Mouse (Mus musculus) cerebellum, postnatal 4 days (tissue): ENCODE measurements around the gene Galk1.

Experiments
- DNase-seq, 2 experiments: peaks; one replicate each; pipeline ENCODE4 v3.0.0; 2022; ENCODE audit warnings: low spot score in 2 of 2, mixed read lengths in 1 of 2

The Galk1 gene

GRCm38 (mm10) chr11:116011529-116012261 lies 824 bp downstream of the Galk1 start:
- DNase-seq, result no peak

DNA sequence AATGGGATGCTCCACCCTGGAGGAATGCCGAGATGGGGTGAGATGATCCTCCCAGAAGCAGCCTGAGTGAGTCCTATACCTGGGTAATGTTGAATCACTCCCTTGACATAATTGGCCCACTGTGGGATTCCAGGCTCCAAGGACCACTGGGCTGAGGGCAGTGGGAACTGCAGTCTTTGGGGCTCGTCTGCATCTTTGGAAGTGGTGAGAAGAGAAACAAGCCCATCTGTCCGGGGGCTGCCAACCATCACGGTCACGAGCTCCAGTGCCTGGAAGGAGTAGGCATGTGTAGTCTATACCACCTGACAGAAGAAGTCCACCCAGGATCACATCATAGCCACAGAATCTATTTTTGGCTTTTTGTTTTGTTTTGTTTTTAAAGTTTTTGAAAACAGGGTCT lies 1.6 kb downstream of the Galk1 start:
- DNase-seq, result no peak

DNA sequence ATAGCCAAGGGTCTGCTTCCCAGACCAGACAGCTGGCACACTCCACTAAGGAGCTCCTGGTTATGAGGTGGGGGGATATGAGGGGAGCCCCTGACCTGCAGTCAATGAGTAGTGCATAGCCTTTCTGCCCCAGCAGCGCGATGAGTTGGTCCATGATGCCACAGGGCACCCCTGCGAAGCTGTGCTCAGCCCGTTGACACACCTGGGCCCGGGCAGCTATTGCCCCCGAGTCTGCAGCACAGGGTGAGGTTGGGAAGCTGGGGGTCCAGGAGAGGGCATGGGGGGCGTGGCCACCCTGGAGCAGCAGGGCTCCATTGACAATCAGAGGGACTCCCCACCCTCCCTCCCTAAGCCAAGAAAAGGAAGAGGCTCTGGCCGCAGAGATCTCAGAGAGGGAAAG lies 2.4 kb downstream of the Galk1 start:
- DNase-seq, result no peak

DNA sequence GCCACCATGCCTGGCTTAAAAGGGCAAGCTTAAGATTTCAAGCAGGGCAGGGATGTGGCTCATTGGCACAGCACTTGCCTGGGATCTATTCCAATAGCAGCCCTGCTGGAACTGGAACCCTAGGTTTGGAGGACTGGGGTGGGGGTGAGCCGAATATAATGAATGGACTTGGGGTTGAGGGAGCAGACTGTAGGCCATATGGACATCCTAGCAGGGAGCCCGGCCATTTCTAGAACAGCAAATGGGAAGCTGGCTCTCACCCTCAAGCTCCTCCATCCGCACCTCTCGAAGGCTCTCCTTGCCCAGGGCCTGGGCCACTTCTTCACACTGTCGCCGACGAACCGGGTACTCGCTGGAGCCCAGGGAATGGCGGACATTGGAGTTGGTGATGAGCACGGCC lies 2.9 kb downstream of the Galk1 start:
- peak in 1 of 2 experiments; percentile 64 for DNase-seq

- DNase-seq, result no peak
These were observed 3.6 kb downstream of the Galk1 start for GRCm38 (mm10) chr11:116008832-116009375.

DNA sequence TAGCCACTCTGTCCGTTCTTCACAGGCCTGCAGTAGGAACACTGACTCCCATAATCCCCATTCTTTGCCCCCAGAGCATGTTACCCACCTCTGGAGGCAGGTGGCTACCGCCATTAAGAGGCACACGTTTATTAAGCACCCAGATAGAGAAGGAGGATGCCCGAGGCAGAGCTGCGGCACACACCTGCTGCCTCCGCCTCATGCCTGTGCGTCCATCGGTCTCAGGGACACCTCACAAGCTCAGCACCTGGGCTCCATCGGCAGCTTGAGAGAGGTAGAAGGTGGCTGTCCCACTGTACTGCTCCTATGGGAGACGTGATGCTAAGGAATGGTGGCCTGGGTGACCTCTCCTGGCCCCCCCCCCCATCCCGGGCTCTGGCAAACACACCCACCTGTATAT lies 4.1 kb downstream of the Galk1 start:
- no peak for DNase-seq

DNA sequence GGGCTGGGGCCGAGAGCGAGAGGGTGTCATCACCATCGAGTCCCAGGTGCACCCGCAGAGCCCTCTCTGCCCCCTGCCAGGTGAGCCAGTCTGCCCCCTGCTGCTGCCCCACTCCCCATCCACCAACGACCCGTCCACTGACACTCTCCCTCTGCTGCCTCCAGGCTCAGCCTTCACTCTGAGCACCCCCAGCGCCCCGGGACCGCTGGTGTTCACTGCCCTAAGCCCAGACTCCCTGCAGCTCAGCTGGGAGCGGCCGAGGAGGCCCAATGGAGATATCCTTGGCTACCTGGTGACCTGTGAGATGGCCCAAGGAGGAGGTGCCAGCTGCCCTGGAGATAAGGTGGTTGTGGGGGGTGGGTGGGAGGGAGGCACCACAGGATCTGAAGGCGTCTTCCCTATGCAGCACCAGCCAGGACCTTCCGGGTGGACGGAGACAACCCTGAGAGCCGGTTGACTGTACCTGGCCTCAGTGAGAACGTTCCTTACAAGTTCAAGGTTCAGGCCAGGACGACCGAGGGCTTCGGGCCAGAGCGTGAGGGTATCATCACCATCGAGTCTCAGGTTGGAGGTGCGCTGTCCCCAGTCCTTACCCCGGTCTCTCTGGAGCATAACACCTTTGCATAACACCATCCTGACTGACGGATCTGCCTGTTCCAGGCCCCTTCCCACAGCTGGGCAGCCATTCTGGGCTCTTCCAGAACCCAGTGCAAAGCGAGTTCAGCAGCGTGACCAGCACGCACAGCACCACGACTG lies 5.2 kb downstream of the Galk1 start:
- no peak for DNase-seq

DNA sequence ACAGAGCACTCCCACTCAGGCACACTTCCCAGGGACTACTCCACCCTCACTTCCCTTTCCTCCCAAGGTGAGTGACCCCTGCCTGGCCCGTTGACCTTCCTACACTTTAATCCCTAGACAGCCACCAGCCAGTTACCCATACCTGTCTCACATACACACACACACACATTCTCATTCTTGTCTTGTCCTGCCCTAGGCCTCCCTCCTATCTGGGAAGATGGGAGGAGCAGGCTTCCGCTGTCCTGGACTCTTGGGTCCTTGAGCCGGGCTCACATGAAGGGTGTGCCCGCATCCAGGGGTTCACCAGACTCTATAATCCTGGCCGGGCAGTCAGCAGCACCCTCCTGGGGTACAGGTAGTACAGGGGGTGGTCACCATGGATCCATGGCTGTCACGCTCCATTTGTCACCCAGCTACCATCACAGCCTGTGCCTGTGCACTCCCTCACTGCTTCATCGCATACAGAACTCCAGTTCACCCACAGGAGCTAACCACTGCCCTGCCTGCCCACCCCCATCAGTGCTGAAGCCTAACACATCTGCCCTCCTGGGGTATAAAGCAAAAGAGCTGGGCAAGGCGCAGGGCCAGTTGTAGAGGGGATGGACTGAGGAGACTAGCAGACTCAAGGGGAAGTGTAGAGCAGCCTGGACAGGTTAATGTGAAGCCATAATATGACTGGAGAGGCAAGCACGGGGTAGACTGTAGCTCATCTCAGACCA lies 6.7 kb downstream of the Galk1 start:
- no peak for DNase-seq

DNA sequence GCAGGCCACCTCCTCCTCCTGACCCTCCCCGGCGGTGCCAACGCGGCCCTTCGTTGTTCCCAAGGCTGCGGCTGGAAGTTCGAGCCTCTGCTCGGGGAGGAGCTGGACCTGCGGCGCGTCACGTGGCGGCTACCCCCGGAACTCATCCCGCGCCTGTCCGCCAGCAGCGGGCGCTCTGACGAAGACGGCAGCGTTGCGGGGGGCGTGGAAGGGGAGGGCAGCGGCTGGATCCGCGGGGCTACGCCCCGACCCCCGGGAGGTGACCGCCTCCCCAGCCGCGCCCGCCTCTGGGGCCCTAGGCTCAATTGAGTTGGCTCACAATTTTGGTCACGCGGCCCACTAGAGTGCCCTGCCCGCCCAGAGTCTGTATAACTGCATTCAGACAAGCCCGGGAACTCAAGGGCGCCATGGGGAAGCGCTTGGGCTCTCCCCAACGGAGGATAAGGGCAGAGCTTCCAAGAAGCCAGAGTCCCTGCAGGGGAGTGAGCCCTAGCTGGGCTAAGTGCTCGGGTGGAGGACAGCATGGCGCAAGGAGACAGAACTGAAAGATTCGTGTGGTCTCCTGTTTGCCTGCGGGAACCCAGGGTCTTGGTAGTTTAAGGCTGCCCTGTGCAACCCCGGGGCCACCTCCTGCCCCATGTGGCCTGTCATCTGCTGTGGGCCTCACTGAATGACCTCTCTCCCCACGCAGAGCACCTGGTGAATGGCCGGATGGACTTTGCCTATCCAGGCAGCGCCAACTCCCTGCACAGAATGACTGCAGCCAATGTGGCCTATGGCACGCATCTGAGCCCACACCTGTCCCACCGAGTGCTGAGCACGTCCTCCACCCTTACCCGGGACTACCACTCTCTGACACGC lies 7.4 kb downstream of the Galk1 start:
- peak; percentile 49 to 66 for DNase-seq

GRCm38 (mm10) chr11:116004186-116004823 lies 8.2 kb downstream of the Galk1 start:
- DNase-seq, result no peak

DNA sequence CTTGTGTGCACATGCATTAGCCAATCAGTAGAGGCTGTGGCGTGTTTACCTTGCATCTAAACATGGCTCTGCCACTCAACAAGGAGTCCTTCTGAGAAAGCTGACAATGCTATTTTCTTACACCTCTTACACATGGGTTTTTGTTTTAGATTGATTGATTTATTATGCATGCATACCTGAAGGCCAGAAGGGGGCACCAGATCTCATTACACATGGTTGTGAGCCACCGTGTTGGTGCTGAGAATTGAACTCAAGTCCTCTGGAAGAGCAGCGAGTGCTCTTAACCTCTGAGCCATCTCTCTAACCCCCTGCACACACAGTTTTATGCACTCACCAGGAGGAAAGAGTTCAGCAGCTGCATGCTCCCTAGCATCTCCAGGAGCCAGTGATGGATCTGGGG lies 9.6 kb downstream of the Galk1 start:
- no peak for DNase-seq

- DNase-seq, result no peak
These were observed 10.8 kb downstream of the Galk1 start for GRCm38 (mm10) chr11:116001725-116002124.

DNA sequence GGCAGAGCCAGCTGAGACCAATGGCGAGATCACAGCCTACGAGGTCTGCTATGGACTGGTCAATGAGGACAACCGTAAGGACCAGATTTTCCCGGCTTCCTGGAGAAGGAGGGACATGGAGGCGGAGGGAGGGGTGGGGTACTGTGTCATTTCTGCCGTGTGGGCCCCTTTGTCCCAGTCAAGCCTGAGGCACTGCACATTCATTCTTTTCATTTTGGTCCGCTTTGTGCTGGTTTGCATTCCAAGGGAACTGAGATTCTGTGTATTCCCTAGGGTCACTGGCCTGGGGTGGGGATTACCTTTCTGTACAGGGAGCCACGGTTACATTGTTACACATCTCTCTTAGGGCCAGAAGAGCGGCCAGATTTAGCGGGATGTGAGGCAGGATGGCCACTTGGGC lies 11.9 kb downstream of the Galk1 start:
- DNase-seq, result no peak

DNA sequence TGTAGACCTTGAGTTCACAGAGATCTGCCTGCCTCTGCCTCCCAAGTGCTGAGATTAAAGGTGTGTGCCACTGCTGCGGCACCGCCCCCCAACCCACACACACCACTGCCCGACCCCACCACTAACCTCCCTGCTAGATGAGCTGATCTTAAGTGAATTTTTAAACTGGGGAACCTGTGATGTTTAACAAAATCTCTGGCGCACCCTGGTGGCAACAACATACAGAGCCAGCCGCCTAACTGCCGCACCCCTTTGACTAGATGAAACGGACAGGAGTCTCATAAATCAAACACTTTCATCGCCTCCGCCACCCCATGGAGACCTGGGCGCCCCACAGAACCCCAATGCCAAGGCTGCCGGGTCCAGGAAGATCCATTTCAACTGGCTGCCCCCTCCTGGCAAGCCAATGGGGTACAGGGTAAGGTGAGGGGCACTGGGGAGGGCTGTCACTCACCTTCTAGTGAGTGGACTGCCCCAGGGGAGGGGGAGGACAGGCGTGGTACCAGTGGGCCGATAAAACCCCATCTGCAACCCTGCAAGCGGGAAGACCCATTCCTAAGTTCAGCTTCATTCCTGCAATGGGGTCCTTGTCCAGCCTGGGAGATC lies 12.9 kb downstream of the Galk1 start:
- peak; percentile 49 to 79 for DNase-seq

GRCm38 (mm10) chr11:115999027-115999426 lies 13.5 kb downstream of the Galk1 start:
- no peak for DNase-seq

DNA sequence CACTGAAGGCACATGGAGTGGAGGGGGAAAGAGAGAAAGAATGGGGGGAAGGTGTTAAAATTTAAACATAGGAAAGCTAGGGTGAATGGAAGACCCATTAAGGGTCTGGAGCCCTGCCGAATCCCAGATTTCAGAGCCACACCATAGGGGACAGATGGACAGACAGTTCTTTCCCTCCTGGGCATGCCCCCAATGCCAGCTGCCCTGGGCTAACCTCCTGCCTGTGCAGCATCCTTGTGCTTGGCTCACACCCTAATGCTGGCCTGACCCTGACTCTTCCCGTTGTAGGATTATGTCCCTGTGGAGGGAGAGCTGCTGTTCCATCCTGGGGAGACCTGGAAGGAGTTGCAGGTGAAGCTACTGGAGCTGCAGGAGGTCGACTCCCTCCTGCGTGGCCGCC lies 14.9 kb downstream of the Galk1 start:
- no peak for DNase-seq

GRCm38 (mm10) chr11:115997047-115997446 lies 15.5 kb downstream of the Galk1 start:
- DNase-seq, result no peak

GRCm38 (mm10) chr11:115995256-115995655 lies 17.3 kb downstream of the Galk1 start:
- no peak for DNase-seq

- no peak for DNase-seq
These were observed 20.4 kb downstream of the Galk1 start for GRCm38 (mm10) chr11:115992098-115992497.

DNA sequence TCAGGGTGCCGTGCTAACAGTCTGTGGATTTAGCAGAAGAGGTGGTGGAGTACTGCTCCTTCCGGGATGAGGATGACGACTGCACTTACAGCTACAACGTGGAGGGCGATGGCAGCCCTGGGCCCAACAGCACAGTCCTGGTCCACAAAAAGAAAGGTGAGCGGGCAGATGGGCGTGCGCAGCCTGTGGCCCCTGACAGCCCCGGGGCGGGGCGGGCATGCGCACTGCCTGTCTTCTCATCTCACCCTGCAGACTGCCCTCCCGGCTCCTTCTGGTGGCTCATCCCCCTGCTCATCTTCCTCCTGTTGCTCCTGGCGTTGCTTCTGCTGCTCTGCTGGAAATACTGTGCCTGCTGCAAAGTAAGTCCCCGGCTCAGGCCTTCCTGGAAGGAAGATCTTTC lies 22.8 kb downstream of the Galk1 start:
- no peak for DNase-seq

- DNase-seq, result no peak
These were observed 29.2 kb downstream of the Galk1 start for GRCm38 (mm10) chr11:115983291-115983690.
